Mouse (Mus musculus) small intestine, adult 2 months (tissue): ENCODE measurements around the gene Hinfp.

Experiments used
- CTCF ChIP-seq: fragments of 200-500 bp; IDR thresholded peaks from 2 replicates; pipeline ENCODE4 v1.5.1; 2012; ENCODE audit warnings: low read depth, mild to moderate bottlenecking, control low read depth, inconsistent platforms, low read length, moderate library complexity, mixed read lengths; ENCODE audit not compliant: insufficient replicate concordance, insufficient read length; ENCODE audit errors: extremely low read depth
- POLR2A ChIP-seq: fragments of 200-500 bp; IDR thresholded peaks from 2 replicates; pipeline ENCODE4 v1.6.1; 2012; ENCODE audit warnings: low read depth, mild to moderate bottlenecking, control low read depth, inconsistent platforms, low read length, moderate library complexity

- TF ChIP-seq CTCF: no peak
- no peak for TF ChIP-seq POLR2A
Observed at GRCm38 (mm10) chr9:44345570-44346433, 40.3 kb upstream of the Hinfp start.
